Mouse (Mus musculus) small intestine, adult 2 months (tissue): ENCODE data around the gene Gba. TPM values are rescaled to one million over a fixed set of nuclear protein-coding genes. Genes with fewer than 3 reads are reported as not detected.

ENCODE experiments used
- H3K27ac ChIP-seq: fragments of 200-500 bp; 2 replicates; pipeline ENCODE4 v1.5.1; 2012; ENCODE audit warnings: low read depth, low read length, control low read depth, inconsistent platforms; ENCODE audit not compliant: insufficient read depth
- H3K27me3 ChIP-seq: fragments of 200-500 bp; 2 replicates; pipeline ENCODE4 v1.6.1; 2012; ENCODE audit warnings: mild to moderate bottlenecking, moderate library complexity, low read length, inconsistent platforms; ENCODE audit not compliant: control insufficient read depth, insufficient read depth
- H3K36me3 ChIP-seq: fragments of 200-500 bp; 2 replicates; pipeline ENCODE4 v1.6.1; 2012; ENCODE audit warnings: mild to moderate bottlenecking, low read length, control low read depth, inconsistent platforms; ENCODE audit not compliant: control insufficient read depth, insufficient read depth
- H3K4me1 ChIP-seq: fragments of 200-500 bp; 2 replicates; pipeline ENCODE4 v1.6.1; 2012; ENCODE audit warnings: low read length, inconsistent platforms, mixed read lengths; ENCODE audit not compliant: control insufficient read depth, insufficient read depth, insufficient read length
- H3K4me3 ChIP-seq: fragments of 200-500 bp; 2 replicates; pipeline ENCODE4 v1.5.1; 2012; ENCODE audit warnings: low read depth, mild to moderate bottlenecking, control low read depth, inconsistent platforms, low read length, moderate library complexity
- CTCF ChIP-seq: fragments of 200-500 bp; IDR thresholded peaks from 2 replicates; pipeline ENCODE4 v1.5.1; 2012; ENCODE audit warnings: low read depth, mild to moderate bottlenecking, control low read depth, inconsistent platforms, low read length, moderate library complexity, mixed read lengths; ENCODE audit not compliant: insufficient replicate concordance, insufficient read length; ENCODE audit errors: extremely low read depth
- POLR2A ChIP-seq: fragments of 200-500 bp; IDR thresholded peaks from 2 replicates; pipeline ENCODE4 v1.6.1; 2012; ENCODE audit warnings: low read depth, mild to moderate bottlenecking, control low read depth, inconsistent platforms, low read length, moderate library complexity
- WGBS: fragments of 180-500 bp; shearing (Covaris S2); methylation state at CpG from one replicate; pipeline ENCODE4 v1.1.7; 2018; 5-methylcytosine and 5-hydroxymethylcytosine counted together
- polyA plus RNA-seq: library from polyadenylated mRNA; depleted of rRNA; stranded (reverse); fragments of >200 nt; gene quantifications from 2 replicates; pipeline ENCODE4 v1.2.3, GENCODE M21; 2012

Gene Gba
- polyA plus RNA-seq, 1 experiment = 70.6 TPM

GRCm38 (mm10) chr3:89218271-89218670, 15.5 kb downstream of the Gba start:
- Histone ChIP-seq H3K27ac (no peak overlapping the region), H3K27me3 (no peaks in the 10 kb centered on the region), H3K36me3 (no peaks in the 10 kb centered on the region), H3K4me1 (no peaks in the 10 kb centered on the region), H3K4me3 (no peak overlapping the region)
- TF ChIP-seq POLR2A = no peak
- no peak for TF ChIP-seq CTCF
- WGBS = 82% methylated on average over 1 of the region's 1 CpGs

- no peak for TF ChIP-seq CTCF
- no peak for TF ChIP-seq POLR2A
- no peak overlapping the region for H3K4me3 ChIP-seq
- H3K27me3 ChIP-seq = no peaks in the 10 kb centered on the region
- H3K27ac ChIP-seq = no peak overlapping the region
- no peaks in the 10 kb centered on the region for H3K36me3 ChIP-seq
- no peaks in the 10 kb centered on the region for H3K4me1 ChIP-seq
- 56% methylated on average over 8 of the region's 8 CpGs for WGBS
These were observed 16.8 kb downstream of the Gba start for GRCm38 (mm10) chr3:89219546-89219945.

GRCm38 (mm10) chr3:89221167-89221566, 18.4 kb downstream of the Gba start:
- Histone ChIP-seq H3K4me3 (no peak overlapping the region), H3K27me3 (peaks cover 9% of the 10 kb centered on the region; the same call in 1 of the 2 replicates), H3K36me3 (no peaks in the 10 kb centered on the region), H3K4me1 (no peaks in the 10 kb centered on the region), H3K27ac (no peak overlapping the region)
- TF ChIP-seq POLR2A (no peak), CTCF (no peak)
- 84% methylated on average over 5 of the region's 5 CpGs for WGBS

- H3K36me3 ChIP-seq = no peaks in the 10 kb centered on the region
- peaks cover 13% of the 10 kb centered on the region for H3K27me3 ChIP-seq
- H3K4me1 ChIP-seq = peaks cover 6% of the 10 kb centered on the region
- WGBS = 79% methylated on average over 11 of the region's 11 CpGs
- H3K4me3 ChIP-seq = no peak overlapping the region
- H3K27ac ChIP-seq = no peak overlapping the region
- TF ChIP-seq POLR2A = no peak
- TF ChIP-seq CTCF = no peak
These were observed 22.1 kb downstream of the Gba start for GRCm38 (mm10) chr3:89224796-89225195.

- Histone ChIP-seq H3K4me3 (no peak overlapping the region), H3K4me1 (peaks cover 6% of the 10 kb centered on the region), H3K27me3 (peaks cover 13% of the 10 kb centered on the region), H3K36me3 (no peaks in the 10 kb centered on the region), H3K27ac (no peak overlapping the region)
- WGBS = 71% methylated on average over 12 of the region's 12 CpGs
- no peak for TF ChIP-seq POLR2A
- no peak for TF ChIP-seq CTCF
These were observed 22.6 kb downstream of the Gba start for GRCm38 (mm10) chr3:89225321-89225815.

- no peak overlapping the region for H3K27ac ChIP-seq
- no peak overlapping the region for H3K4me3 ChIP-seq
- 85% methylated on average over 4 of the region's 4 CpGs for WGBS
- H3K27me3 ChIP-seq = peaks cover 14% of the 10 kb centered on the region
- no peaks in the 10 kb centered on the region for H3K36me3 ChIP-seq
- no peak for TF ChIP-seq POLR2A
- no peak for TF ChIP-seq CTCF
- H3K4me1 ChIP-seq = peaks cover 6% of the 10 kb centered on the region
These were observed 23.2 kb downstream of the Gba start for GRCm38 (mm10) chr3:89225918-89226317.

- Histone ChIP-seq H3K27me3 (peaks cover 18% of the 10 kb centered on the region), H3K36me3 (no peaks in the 10 kb centered on the region), H3K27ac (no peak overlapping the region), H3K4me1 (peaks cover 6% of the 10 kb centered on the region), H3K4me3 (no peak overlapping the region)
- TF ChIP-seq CTCF (no peak), POLR2A (no peak)
- WGBS = 64% methylated on average over 11 of the region's 11 CpGs
These were observed 23.6 kb downstream of the Gba start for GRCm38 (mm10) chr3:89226361-89226760.
